Mouse (Mus musculus) gastrocnemius, postnatal 25 days (tissue): ENCODE data around the gene Ctdspl. TPM values are rescaled to one million over a fixed set of nuclear protein-coding genes. Genes with fewer than 3 reads are reported as not detected.

Source experiments
- DNase-seq: peaks from one replicate; pipeline ENCODE4 v3.0.0; 2022
- total RNA-seq, 2 experiments: library from RNA; stranded (reverse); gene quantifications; 1 replicate in 1 of 2; 2 replicates in 1 of 2; pipeline ENCODE4 v1.2.3; 2021

Gene Ctdspl
- total RNA-seq, 2 experiments from 2014 or later: 5.5 to 8.6 TPM

- no peak for DNase-seq
Observed at GRCm38 (mm10) chr9:119060701-119061100, 134.4 kb downstream of the Ctdspl start.

- no peak for DNase-seq
Observed at GRCm38 (mm10) chr9:119063036-119063644, 136.9 kb downstream of the Ctdspl start.

DNA sequence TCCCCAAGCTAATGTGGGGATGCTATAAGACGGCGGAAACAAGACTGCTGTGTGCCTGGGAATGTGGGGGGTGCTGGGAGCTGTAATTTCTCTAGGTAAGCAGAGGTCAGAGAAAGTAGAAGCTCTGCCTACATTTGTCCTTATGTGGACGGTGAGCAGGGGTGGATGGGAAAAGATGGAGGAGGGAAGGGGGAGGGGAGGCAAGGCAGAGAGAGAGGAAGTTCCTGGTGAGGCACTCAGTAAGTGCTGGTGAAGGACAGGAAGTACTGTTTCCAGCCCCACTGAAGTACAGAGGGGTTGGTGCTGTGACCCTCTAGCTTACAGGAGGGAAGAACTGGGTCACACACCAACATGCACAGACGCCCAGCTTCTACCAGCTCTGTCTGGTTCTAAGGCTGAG lies 138.0 kb downstream of the Ctdspl start:
- no peak for DNase-seq

GRCm38 (mm10) chr9:119067601-119068000 lies 141.3 kb downstream of the Ctdspl start:
- DNase-seq: peak; percentile 55

GRCm38 (mm10) chr9:119068266-119068665 lies 142.0 kb downstream of the Ctdspl start:
- DNase-seq: no peak

DNA sequence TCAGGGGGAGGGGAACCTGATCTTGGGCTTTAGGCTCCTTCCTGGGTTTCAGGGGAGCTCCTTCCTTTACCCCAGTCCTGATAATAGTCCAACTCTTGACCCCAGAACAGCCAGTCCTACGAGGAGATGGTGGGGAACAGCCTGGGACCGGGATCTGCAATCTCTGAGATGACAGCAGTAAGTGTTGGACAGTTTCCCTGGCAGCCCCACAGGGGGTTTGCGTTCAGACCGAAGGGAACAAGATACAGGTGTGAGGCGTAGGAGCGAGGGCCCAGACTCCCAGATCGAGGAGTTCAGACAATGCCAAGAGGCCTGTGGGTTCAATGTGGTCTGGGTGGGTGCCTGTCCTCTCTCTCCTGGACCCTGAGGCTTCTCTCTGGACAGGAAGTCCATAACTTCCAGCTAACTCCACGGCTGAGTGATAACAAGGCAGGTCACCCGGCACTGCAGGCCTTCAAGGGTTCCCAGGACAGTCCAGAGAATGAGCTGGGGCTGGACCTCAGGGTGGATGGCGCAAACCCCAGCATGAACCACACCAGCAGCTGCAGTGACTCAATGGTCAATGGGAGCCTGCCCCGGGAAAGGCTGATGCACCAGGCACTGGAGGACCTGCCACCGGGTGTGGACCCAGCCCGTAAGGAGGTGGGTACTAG lies 144.0 kb downstream of the Ctdspl start:
- DNase-seq: no peak

DNA sequence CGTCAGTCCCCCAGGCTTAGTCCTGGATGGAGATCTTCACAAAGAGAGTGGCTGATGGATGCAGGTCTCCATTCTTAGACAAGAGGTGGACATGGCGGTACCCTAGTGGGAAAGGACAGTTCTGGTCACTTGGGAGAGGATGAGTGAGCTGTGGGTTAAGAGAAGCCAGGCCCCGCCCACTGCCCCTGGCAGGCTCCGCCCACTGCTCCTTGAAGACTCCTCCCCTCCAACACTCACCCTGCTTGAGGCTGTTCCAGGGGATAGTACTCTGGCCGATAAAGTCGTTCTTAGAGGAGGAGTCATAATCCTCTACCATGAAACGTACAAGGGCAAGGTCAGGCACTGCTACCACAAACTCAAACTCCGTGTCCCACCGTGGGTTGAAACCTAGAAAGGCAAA lies 145.5 kb downstream of the Ctdspl start:
- no peak for DNase-seq

- no peak for DNase-seq
Observed at GRCm38 (mm10) chr9:119073184-119073895, 147.1 kb downstream of the Ctdspl start.

DNA sequence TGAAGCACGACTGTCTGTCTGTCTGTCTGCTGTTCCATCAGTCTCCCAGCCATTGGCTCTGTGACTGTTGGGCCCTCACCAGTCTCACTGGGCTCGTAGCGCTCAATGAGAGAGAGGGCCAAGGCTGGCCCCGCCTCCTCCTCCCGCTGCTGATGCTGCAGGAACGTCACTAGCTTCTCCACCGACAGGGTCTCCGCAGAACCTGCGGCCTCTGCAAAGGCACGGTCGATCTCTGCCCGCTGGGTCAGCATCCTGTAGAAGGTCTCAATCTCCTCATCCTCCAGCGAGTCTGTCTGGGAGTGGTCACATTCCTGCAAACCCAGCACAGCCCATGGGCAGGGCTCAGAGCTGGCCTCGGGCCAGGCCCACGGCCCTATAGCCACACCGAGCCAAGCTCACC lies 149.4 kb downstream of the Ctdspl start:
- DNase-seq: no peak

DNA sequence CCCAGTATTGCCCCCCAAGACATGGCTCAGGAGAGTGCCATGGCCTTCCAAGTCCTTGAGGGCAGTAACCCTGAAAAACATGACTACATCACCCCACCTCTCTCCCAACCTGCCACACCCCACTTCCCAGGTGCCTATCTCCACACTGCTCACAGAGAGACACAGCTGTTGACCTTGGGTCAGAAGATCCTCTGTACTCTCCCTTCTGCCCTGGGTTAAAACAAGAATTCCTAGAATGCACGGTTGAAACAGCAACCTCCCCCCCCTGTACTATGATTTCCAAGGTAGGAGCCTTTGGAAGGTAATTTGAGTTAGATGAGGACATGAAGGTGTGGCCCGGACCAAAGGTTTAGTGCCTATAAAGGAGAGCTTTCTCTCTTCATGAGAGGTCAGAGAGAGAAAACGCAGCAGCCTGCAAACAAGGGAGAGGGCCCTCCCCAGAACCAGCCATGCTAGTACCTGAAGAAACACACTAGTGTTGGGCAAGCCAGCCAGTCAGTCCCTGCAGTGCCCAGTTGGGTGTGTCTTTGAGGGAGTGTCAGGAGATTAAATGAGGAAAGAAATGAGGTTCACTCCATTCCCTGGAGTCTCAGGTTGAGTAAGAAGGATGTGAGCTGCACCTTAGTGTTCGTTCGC lies 153.9 kb downstream of the Ctdspl start:
- DNase-seq: no peak

- DNase-seq: no peak
Observed at GRCm38 (mm10) chr9:119082039-119082438, 155.8 kb downstream of the Ctdspl start.

- no peak for DNase-seq
Observed at GRCm38 (mm10) chr9:119082656-119083430, 156.6 kb downstream of the Ctdspl start.

DNA sequence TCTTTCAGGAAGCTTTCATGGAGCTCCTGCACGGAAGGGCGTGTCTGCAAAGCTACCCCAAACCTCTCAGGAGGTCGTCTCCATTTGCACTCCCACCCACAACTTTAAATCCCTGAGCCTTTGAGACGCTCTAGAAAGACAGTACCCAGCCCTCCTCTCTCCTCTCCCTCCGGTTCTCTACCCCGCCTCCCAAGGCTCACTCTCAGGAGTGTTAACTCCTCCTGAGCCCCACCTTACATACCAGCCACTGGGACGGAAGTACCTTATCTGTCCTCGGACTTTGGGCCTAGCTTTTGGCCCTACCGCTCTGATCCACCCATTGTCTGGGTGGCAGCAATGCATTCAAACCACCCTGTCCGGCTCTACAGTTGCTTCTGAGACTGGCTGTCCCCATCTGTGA lies 157.7 kb downstream of the Ctdspl start:
- no peak for DNase-seq

- DNase-seq: no peak
Observed at GRCm38 (mm10) chr9:119086451-119086850, 160.2 kb downstream of the Ctdspl start.

- no peak for DNase-seq
Observed at GRCm38 (mm10) chr9:119087309-119087708, 161.1 kb downstream of the Ctdspl start.

DNA sequence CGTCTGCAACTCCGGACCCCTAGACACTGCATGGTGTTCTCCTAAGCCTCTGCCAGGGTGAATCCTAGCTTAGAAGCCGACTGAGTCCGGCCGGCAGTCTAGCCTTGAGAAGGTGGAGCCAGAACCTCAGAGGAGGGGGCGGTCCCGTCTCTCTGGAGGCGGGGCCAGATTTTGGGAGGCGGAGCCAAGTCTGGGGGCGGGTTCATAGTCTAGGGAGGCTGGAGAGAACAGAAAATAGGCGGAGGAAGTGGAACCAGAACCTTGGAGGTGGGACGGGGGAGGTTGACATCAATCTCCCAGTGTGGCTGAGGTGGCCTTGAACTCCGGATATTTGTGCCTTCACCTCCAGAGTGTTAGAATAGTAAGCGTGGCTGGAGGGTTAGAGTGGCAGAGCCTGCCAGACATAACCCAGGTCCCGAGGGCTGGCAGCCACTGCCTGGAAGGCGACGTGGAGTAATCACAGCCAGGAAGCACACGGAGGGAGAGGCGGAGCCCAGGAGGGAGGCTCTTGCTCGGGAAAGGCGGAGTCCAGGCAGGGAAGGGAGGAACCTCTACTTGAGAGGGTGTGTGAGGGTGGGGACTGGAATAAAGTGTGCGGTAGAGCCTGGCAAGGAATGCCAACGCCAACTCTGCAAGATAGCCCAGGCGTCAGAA lies 162.0 kb downstream of the Ctdspl start:
- peak; percentile 84 for DNase-seq

GRCm38 (mm10) chr9:119089437-119089836 lies 163.2 kb downstream of the Ctdspl start:
- no peak for DNase-seq

GRCm38 (mm10) chr9:119090462-119090861 lies 164.2 kb downstream of the Ctdspl start:
- DNase-seq: no peak

GRCm38 (mm10) chr9:119091581-119092310 lies 165.5 kb downstream of the Ctdspl start:
- DNase-seq: no peak

- DNase-seq: peak; percentile 65
Observed at GRCm38 (mm10) chr9:119092473-119093418, 166.5 kb downstream of the Ctdspl start.
